Mouse (Mus musculus) liver, postnatal 0 days (tissue): ENCODE data around the gene Il15ra. TPM values are rescaled to one million over a fixed set of nuclear protein-coding genes. Genes with fewer than 3 reads are reported as not detected.

Source experiments
- ATAC-seq: fragments of 200-750 bp; cut with Nextera tagmentation; 2 replicates; pipeline ENCODE4 v1.8.0; 2017; ENCODE audit warnings: mild to moderate bottlenecking, moderate library complexity
- DNase-seq: peaks from one replicate; pipeline ENCODE4 v3.0.0-alpha.2; 2016
- H3K27ac ChIP-seq: fragments of 300-500 bp; sonication (generic); 2 replicates; pipeline ENCODE4 v1.5.1; 2014; ENCODE audit warnings: antibody characterized with exemption, moderate library complexity, mild to moderate bottlenecking, low read depth
- H3K27me3 ChIP-seq: fragments of 300-500 bp; sonication (generic); 2 replicates; pipeline ENCODE4 v1.6.1; 2014; ENCODE audit warnings: low read length, control low read depth, mixed read lengths; ENCODE audit not compliant: insufficient read depth
- H3K36me3 ChIP-seq: fragments of 300-500 bp; sonication (generic); replicated peaks from 2 replicates; pipeline ENCODE4 v1.6.1; 2014; ENCODE audit warnings: mild to moderate bottlenecking, control low read depth, low read length, moderate library complexity, mixed read lengths; ENCODE audit not compliant: insufficient read depth
- H3K4me1 ChIP-seq: fragments of 300-500 bp; sonication (generic); 2 replicates; pipeline ENCODE4 v1.6.1; 2014; ENCODE audit warnings: antibody characterized with exemption, mild to moderate bottlenecking, control low read depth; ENCODE audit not compliant: insufficient read depth
- H3K4me2 ChIP-seq: fragments of 300-500 bp; sonication (generic); 2 replicates; pipeline ENCODE4 v1.6.1; 2014; ENCODE audit warnings: low read depth, mild to moderate bottlenecking, low read length, moderate library complexity, mixed read lengths
- H3K4me3 ChIP-seq: fragments of 300-500 bp; sonication (generic); 2 replicates; pipeline ENCODE4 v1.5.1; 2014; ENCODE audit warnings: low read depth, low read length
- H3K9ac ChIP-seq: fragments of 300-500 bp; sonication (generic); replicated peaks from 2 replicates; pipeline ENCODE4 v1.6.1; 2014; ENCODE audit warnings: mild to moderate bottlenecking, moderate library complexity
- H3K9me3 ChIP-seq: fragments of 300-500 bp; sonication (generic); 2 replicates; pipeline ENCODE4 v1.6.1; 2016; ENCODE audit warnings: mild to moderate bottlenecking, control low read depth, low read length, mixed read lengths
- CTCF ChIP-seq: sonication (generic); IDR thresholded peaks from 2 replicates; pipeline ENCODE4 v1.5.1; 2016; ENCODE audit warnings: antibody characterized with exemption, low read depth
- EP300 ChIP-seq: IDR thresholded peaks from 2 replicates; pipeline ENCODE4 v1.6.1; 2016; ENCODE audit warnings: antibody characterized with exemption, low read depth, mild to moderate bottlenecking
- WGBS: fragments of 180-500 bp; shearing (Covaris S2); extraction: QIAGEN DNeasy Blood & Tissue Kit; methylation state at CpG from one replicate; pipeline ENCODE4 v1.1.7; 2014; ENCODE audit not compliant: insufficient replicate concordance; 5-methylcytosine and 5-hydroxymethylcytosine counted together
- polyA plus RNA-seq: library from polyadenylated mRNA; unstranded; fragments of >200 nt; fragmentation: Nextera tagmentation; extraction: Ambion mirVana; gene quantifications from 2 replicates; pipeline ENCODE4 v1.2.1, GENCODE M21; 2015

Il15ra gene
- polyA plus RNA-seq, 1 experiment from 2014 or later: 31.1 TPM

DNA sequence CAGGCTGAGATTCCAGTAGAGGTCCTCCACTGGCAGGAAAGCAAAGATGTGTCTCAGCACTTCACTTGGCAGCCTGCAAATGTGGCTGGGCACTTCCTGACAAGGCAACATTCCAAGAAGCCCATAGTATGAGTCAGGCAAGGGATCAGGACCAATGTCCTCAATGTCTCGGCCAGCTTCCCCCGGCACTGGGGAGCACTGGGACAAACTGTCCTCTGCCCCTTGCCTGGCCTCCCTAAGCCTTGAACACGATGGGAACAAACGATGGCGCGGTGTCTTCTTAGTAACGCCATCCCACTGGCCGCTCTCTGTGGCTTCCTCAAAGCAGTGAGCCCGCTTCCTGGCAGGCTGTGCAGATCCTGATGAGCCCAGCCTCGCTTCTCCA is 62.1 kb downstream of the Il15ra start:
- ATAC-seq: no peak; the same call in 1 of the 2 replicates
- Histone ChIP-seq H3K4me2 (no peak overlapping the region), H3K27ac (no peak overlapping the region), H3K36me3 (peaks cover 43% of the 10 kb centered on the region), H3K9me3 (no peaks in the 10 kb centered on the region), H3K9ac (no peak overlapping the region), H3K4me3 (no peak overlapping the region), H3K4me1 (peaks cover 8% of the 10 kb centered on the region), H3K27me3 (no peaks in the 10 kb centered on the region)
- no peak for DNase-seq
- WGBS: 80% methylated on average over 10 of the region's 10 CpGs
- TF ChIP-seq CTCF (no peak), EP300 (no peak)

DNA sequence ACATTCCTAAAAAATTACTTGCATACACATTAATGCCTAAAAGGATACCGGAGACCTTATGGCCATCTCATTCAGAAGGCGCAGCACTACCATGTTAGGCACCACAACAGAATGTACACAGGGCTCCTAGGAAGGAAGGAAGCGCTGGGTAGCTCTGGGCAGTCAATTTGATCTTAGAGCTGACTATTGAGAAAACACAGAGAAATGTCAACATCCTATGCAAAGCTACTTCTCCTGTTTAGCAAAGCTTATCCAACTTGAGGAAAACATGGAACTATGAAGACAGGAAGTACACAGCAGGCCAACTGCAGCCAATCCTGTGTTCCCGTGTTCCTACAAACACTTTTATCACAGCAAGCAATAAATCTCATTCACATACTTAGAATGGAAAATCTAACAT is 66.6 kb downstream of the Il15ra start:
- peaks cover 15% of the 10 kb centered on the region for H3K4me1 ChIP-seq
- no peak for DNase-seq
- no peak overlapping the region for H3K4me2 ChIP-seq
- TF ChIP-seq EP300 (no peak), CTCF (no peak)
- WGBS: 77% methylated on average over 4 of the region's 4 CpGs
- H3K36me3 ChIP-seq: peaks cover 12% of the 10 kb centered on the region
- no peaks in the 10 kb centered on the region for H3K9me3 ChIP-seq
- H3K27me3 ChIP-seq: no peaks in the 10 kb centered on the region
- no peak overlapping the region for H3K4me3 ChIP-seq
- no peak overlapping the region for H3K9ac ChIP-seq
- H3K27ac ChIP-seq: peak overlapping the region; percentile 11; the same call in 1 of the 2 replicates
- ATAC-seq: peak; percentile 51

DNA sequence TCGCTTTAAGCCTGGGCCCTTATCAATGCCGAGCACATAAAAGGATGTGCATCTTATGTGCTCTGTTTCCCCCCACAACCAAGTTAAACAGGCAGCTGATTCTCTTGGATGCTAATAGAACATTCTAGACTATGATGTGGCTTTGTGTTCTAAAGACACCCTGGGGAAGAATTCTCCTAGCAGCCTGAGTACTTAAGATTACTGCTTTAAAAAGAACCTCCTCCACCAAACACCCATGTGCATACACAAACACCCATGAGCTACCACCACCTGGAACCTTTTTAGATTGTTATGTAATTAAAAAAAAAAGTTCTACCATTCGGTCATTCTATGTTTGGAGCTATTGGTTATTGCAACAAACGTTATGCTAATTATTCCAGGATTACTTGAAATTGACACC is 67.3 kb downstream of the Il15ra start:
- WGBS: 65% methylated on average over 4 of the region's 4 CpGs
- Histone ChIP-seq H3K4me3 (no peak overlapping the region), H3K9ac (no peak overlapping the region), H3K27me3 (no peaks in the 10 kb centered on the region), H3K4me2 (no peak overlapping the region), H3K9me3 (no peaks in the 10 kb centered on the region), H3K27ac (peak overlapping the region; percentile 9; the same call in 1 of the 2 replicates), H3K4me1 (peaks cover 15% of the 10 kb centered on the region), H3K36me3 (peaks cover 5% of the 10 kb centered on the region)
- TF ChIP-seq EP300 (no peak), CTCF (no peak)
- no peak for DNase-seq
- no peak for ATAC-seq

DNA sequence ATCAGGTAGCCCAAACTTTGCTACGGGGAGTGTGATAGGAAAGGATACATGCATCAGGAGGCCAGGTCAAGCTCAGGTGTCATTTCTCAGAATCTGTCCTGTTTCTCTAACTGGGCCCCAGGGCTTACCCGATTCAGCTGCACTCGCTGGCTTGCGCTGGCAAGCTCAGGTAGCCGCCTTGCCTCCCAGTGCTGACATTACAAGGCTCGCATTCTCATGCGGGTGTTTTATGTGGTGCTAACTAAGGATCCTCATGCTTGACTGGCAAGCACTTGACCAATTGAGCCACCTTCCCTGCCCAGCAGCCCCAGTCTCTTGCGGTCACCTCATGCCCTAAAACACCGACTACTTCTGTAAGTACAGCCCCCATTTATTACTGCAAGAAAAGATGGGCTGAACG is 69.3 kb downstream of the Il15ra start:
- 90% methylated on average over 10 of the region's 10 CpGs for WGBS
- DNase-seq (no peak), ATAC-seq (no peak)
- no peaks in the 10 kb centered on the region for H3K36me3 ChIP-seq
- H3K27me3 ChIP-seq: no peaks in the 10 kb centered on the region
- no peak overlapping the region for H3K4me3 ChIP-seq
- H3K4me2 ChIP-seq: no peak overlapping the region
- H3K4me1 ChIP-seq: peaks cover 22% of the 10 kb centered on the region
- TF ChIP-seq EP300: no peak
- no peak for TF ChIP-seq CTCF
- H3K27ac ChIP-seq: no peak overlapping the region
- H3K9ac ChIP-seq: no peak overlapping the region
- H3K9me3 ChIP-seq: no peaks in the 10 kb centered on the region

DNA sequence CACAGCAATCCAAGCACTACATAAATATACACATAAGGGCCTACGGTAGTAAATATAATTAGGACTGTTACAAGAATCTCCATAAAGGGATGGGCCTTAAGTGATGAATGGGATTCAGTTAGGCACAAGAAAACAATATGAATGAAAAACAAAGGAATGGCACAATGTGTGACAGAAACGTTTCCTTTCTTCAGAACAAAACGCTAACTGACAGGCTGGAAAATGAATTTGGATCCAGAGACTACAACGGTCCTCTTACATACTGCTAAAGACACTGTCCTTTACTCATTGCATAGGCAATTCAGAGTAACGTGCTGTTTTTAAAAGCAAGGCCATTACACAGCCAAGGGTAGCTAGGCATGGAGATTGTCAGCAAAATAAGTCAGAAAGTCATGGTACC is 70.0 kb downstream of the Il15ra start:
- no peak for DNase-seq

DNA sequence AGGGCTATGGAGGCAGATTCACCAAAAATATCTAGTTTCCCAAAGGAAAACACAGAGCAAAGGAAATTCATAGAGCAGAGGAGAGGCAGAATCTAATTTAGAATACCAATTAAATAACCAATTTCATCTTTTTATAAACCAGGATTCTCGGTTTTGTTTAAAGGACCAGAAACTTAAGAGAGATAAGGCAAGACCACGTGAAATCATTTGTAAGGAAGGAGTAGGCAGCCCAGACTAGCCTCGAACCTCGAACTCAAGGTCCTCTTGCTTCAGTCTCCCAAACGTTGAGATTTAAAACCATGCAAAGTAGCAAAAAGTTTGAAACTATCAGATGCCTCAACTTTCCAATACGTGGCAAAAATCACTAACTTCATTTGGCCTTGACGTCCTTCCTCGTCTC is 71.3 kb downstream of the Il15ra start:
- Histone ChIP-seq H3K9me3 (no peaks in the 10 kb centered on the region), H3K27ac (peak overlapping the region; percentile 73), H3K9ac (peak overlapping the region; percentile 86), H3K36me3 (peaks cover 10% of the 10 kb centered on the region), H3K27me3 (no peaks in the 10 kb centered on the region), H3K4me1 (peaks cover 22% of the 10 kb centered on the region), H3K4me2 (peak overlapping the region; percentile 96), H3K4me3 (peak overlapping the region; percentile 97)
- TF ChIP-seq EP300 (no peak), CTCF (no peak)
- ATAC-seq: no peak
- 31% methylated on average over 8 of the region's 8 CpGs for WGBS
- DNase-seq: no peak

More for the DNA sequence above, 70.0 kb downstream of the Il15ra start:
- peaks cover 27% of the 10 kb centered on the region for H3K4me1 ChIP-seq
- no peak overlapping the region for H3K27ac ChIP-seq
- no peaks in the 10 kb centered on the region for H3K27me3 ChIP-seq
- no peak overlapping the region for H3K9ac ChIP-seq
- peaks cover 3% of the 10 kb centered on the region; the same call in 1 of the 2 replicates for H3K36me3 ChIP-seq
- 78% methylated on average over 5 of the region's 5 CpGs for WGBS
- H3K9me3 ChIP-seq: no peaks in the 10 kb centered on the region
- no peak for TF ChIP-seq CTCF
- TF ChIP-seq EP300: no peak
- no peak overlapping the region for H3K4me2 ChIP-seq
- H3K4me3 ChIP-seq: no peak overlapping the region
- ATAC-seq: no peak
